In genomic region chr2:153370871-153371270, GRCm38 (mm10) we compare ENCODE assay signal across 16 mouse cellular contexts.
"Had no signal": no experiment of that assay in that cellular context is flagged by ENCODE, and none has a peak within 500 bp of the region (broad histone marks: within the 10 kb centered on the region; RNA-seq: fewer than 3 reads in every experiment).

No protein-coding gene starts in this region.

- H3K4me3 ChIP-seq: lung, embryonic 15.5 days; megakaryocyte, embryonic 14.5 days; midbrain, embryonic 13.5 days; midbrain, embryonic 15.5 days; neural tube, embryonic 12.5 days had no signal

- H3K9ac ChIP-seq: liver, postnatal 0 days; lung, embryonic 15.5 days; midbrain, embryonic 13.5 days; midbrain, embryonic 15.5 days; neural tube, embryonic 12.5 days had no signal

- ATAC-seq: liver, postnatal 0 days; lung, postnatal 0 days; midbrain, embryonic 13.5 days; midbrain, embryonic 15.5 days had no signal

- H3K27ac ChIP-seq: lung, embryonic 15.5 days; macrophage; midbrain, embryonic 13.5 days; midbrain, embryonic 15.5 days; neural tube, embryonic 12.5 days had no signal

- H3K4me2 ChIP-seq: lung, embryonic 15.5 days; midbrain, embryonic 11.5 days; midbrain, embryonic 13.5 days; midbrain, embryonic 15.5 days; neural tube, embryonic 12.5 days had no signal

- H3K9me3 ChIP-seq: lung, embryonic 15.5 days; midbrain, embryonic 13.5 days; midbrain, embryonic 15.5 days; neural tube, embryonic 12.5 days had no signal

- H3K4me1 ChIP-seq: lung, embryonic 15.5 days; midbrain, embryonic 13.5 days; midbrain, embryonic 15.5 days; neural tube, embryonic 12.5 days had no signal

- H3K27me3 ChIP-seq: lung, embryonic 15.5 days; megakaryocyte, embryonic 14.5 days; midbrain, embryonic 13.5 days; midbrain, embryonic 15.5 days; neural tube, embryonic 12.5 days had no signal

- DNase-seq: liver, postnatal 0 days; lung, adult 2 months; lung, postnatal 14 days; lung, postnatal 36 days; right cerebral cortex, postnatal 14 days; thymus, adult 2 months; thymus, postnatal 25 days; thymus, postnatal 4 days had no signal
